Mouse (Mus musculus): ENCODE measurements around the gene Sardh. TPM values are rescaled to one million over a fixed set of nuclear protein-coding genes. Genes with fewer than 3 reads are reported as not detected.

Sardh gene
- polyA plus RNA-seq, 1 experiment from 2014 or later = 19.8 TPM

- Histone ChIP-seq H3K9ac (ENCODE audit: low read length) (no peak overlapping the region), H3K27me3 (ENCODE audit: control insufficient read depth, insufficient read depth, low read length) (no peaks in the 10 kb centered on the region), H3K4me1 (ENCODE audit: control insufficient read depth, insufficient read depth, low read length) (0 out of 2 replicates have a peak, but pooled peaks cover 3% of the 10 kb centered on the region), H3K4me2 (ENCODE audit: low read depth, low read length) (no peak overlapping the region), H3K4me3 (replicated peaks; ENCODE audit: low read length) (no peak overlapping the region), H3K27ac (ENCODE audit: low read length) (no peak overlapping the region), H3K36me3 (ENCODE audit: control insufficient read depth, insufficient read depth, low read length) (no peaks in the 10 kb centered on the region), H3K9me3 (replicated peaks; ENCODE audit: control insufficient read depth, low read length) (no peaks in the 10 kb centered on the region)
- WGBS = 45% methylated on average over 5 of the region's 5 CpGs
- no peak for ATAC-seq (ENCODE audit: insufficient read depth, low FRiP score)
Observed at GRCm38 (mm10) chr2:27198551-27199246, 49.4 kb downstream of the Sardh start.

- H3K36me3 ChIP-seq (ENCODE audit: control insufficient read depth, insufficient read depth, low read length) = no peaks in the 10 kb centered on the region
- no peak overlapping the region for H3K4me3 ChIP-seq (replicated peaks; ENCODE audit: low read length)
- ATAC-seq (ENCODE audit: insufficient read depth, low FRiP score) = no peak
- no peaks in the 10 kb centered on the region for H3K4me1 ChIP-seq (ENCODE audit: control insufficient read depth, insufficient read depth, low read length)
- no peaks in the 10 kb centered on the region for H3K9me3 ChIP-seq (replicated peaks; ENCODE audit: control insufficient read depth, low read length)
- H3K27me3 ChIP-seq (ENCODE audit: control insufficient read depth, insufficient read depth, low read length) = no peaks in the 10 kb centered on the region
- no peak overlapping the region for H3K4me2 ChIP-seq (ENCODE audit: low read depth, low read length)
- WGBS = 43% methylated on average over 4 of the region's 4 CpGs
- H3K9ac ChIP-seq (ENCODE audit: low read length) = no peak overlapping the region
- H3K27ac ChIP-seq (ENCODE audit: low read length) = no peak overlapping the region
Observed at GRCm38 (mm10) chr2:27189994-27190393, 58.1 kb downstream of the Sardh start.

- Histone ChIP-seq H3K4me2 (ENCODE audit: low read depth, low read length) (no peak overlapping the region), H3K36me3 (ENCODE audit: control insufficient read depth, insufficient read depth, low read length) (no peaks in the 10 kb centered on the region), H3K4me1 (ENCODE audit: control insufficient read depth, insufficient read depth, low read length) (peaks cover 15% of the 10 kb centered on the region; the same call in 1 of the 2 replicates), H3K27me3 (ENCODE audit: control insufficient read depth, insufficient read depth, low read length) (no peaks in the 10 kb centered on the region), H3K4me3 (replicated peaks; ENCODE audit: low read length) (no peak overlapping the region), H3K9ac (ENCODE audit: low read length) (no peak overlapping the region), H3K9me3 (replicated peaks; ENCODE audit: control insufficient read depth, low read length) (no peaks in the 10 kb centered on the region), H3K27ac (ENCODE audit: low read length) (no peak overlapping the region)
- no peak for ATAC-seq (ENCODE audit: insufficient read depth, low FRiP score)
- 63% methylated on average over 6 of the region's 6 CpGs for WGBS
Observed at GRCm38 (mm10) chr2:27187531-27187930, 60.6 kb downstream of the Sardh start.

GRCm38 (mm10) chr2:27183734-27184133 lies 64.4 kb downstream of the Sardh start:
- ATAC-seq (ENCODE audit: insufficient read depth, low FRiP score) = peak; percentile 71
- peaks cover 15% of the 10 kb centered on the region; the same call in 1 of the 2 replicates for H3K4me1 ChIP-seq (ENCODE audit: control insufficient read depth, insufficient read depth, low read length)
- no peaks in the 10 kb centered on the region for H3K9me3 ChIP-seq (replicated peaks; ENCODE audit: control insufficient read depth, low read length)
- H3K9ac ChIP-seq (ENCODE audit: low read length) = no peak overlapping the region
- H3K27me3 ChIP-seq (ENCODE audit: control insufficient read depth, insufficient read depth, low read length) = no peaks in the 10 kb centered on the region
- no peaks in the 10 kb centered on the region for H3K36me3 ChIP-seq (ENCODE audit: control insufficient read depth, insufficient read depth, low read length)
- no peak overlapping the region for H3K27ac ChIP-seq (ENCODE audit: low read length)
- no peak overlapping the region for H3K4me2 ChIP-seq (ENCODE audit: low read depth, low read length)
- WGBS = 33% methylated on average over 12 of the region's 12 CpGs
- no peak overlapping the region for H3K4me3 ChIP-seq (replicated peaks; ENCODE audit: low read length)

GRCm38 (mm10) chr2:27181907-27182306 lies 66.2 kb downstream of the Sardh start:
- no peaks in the 10 kb centered on the region for H3K36me3 ChIP-seq (ENCODE audit: control insufficient read depth, insufficient read depth, low read length)
- H3K9me3 ChIP-seq (replicated peaks; ENCODE audit: control insufficient read depth, low read length) = no peaks in the 10 kb centered on the region
- no peak overlapping the region for H3K4me3 ChIP-seq (replicated peaks; ENCODE audit: low read length)
- H3K9ac ChIP-seq (ENCODE audit: low read length) = no peak overlapping the region
- no peak overlapping the region for H3K4me2 ChIP-seq (ENCODE audit: low read depth, low read length)
- WGBS = 47% methylated on average over 4 of the region's 4 CpGs
- H3K27me3 ChIP-seq (ENCODE audit: control insufficient read depth, insufficient read depth, low read length) = no peaks in the 10 kb centered on the region
- no peak for ATAC-seq (ENCODE audit: insufficient read depth, low FRiP score)
- no peak overlapping the region for H3K27ac ChIP-seq (ENCODE audit: low read length)
- peaks cover 15% of the 10 kb centered on the region; the same call in 1 of the 2 replicates for H3K4me1 ChIP-seq (ENCODE audit: control insufficient read depth, insufficient read depth, low read length)

GRCm38 (mm10) chr2:27179101-27179500 lies 69.0 kb downstream of the Sardh start:
- no peak overlapping the region for H3K27ac ChIP-seq (ENCODE audit: low read length)
- 0 out of 2 replicates have a peak, but pooled peaks have one; percentile 18 for ATAC-seq (ENCODE audit: insufficient read depth, low FRiP score)
- H3K4me2 ChIP-seq (ENCODE audit: low read depth, low read length) = no peak overlapping the region
- H3K4me1 ChIP-seq (ENCODE audit: control insufficient read depth, insufficient read depth, low read length) = peaks cover 15% of the 10 kb centered on the region; the same call in 1 of the 2 replicates
- no peaks in the 10 kb centered on the region for H3K9me3 ChIP-seq (replicated peaks; ENCODE audit: control insufficient read depth, low read length)
- no peaks in the 10 kb centered on the region for H3K36me3 ChIP-seq (ENCODE audit: control insufficient read depth, insufficient read depth, low read length)
- no peak overlapping the region for H3K9ac ChIP-seq (ENCODE audit: low read length)
- no peak overlapping the region for H3K4me3 ChIP-seq (replicated peaks; ENCODE audit: low read length)
- WGBS = 60% methylated on average over 8 of the region's 8 CpGs
- no peaks in the 10 kb centered on the region for H3K27me3 ChIP-seq (ENCODE audit: control insufficient read depth, insufficient read depth, low read length)

GRCm38 (mm10) chr2:27175696-27176267 lies 72.4 kb downstream of the Sardh start:
- 0 out of 2 replicates have a peak, but pooled peaks cover 3% of the 10 kb centered on the region for H3K4me1 ChIP-seq (ENCODE audit: control insufficient read depth, insufficient read depth, low read length)
- no peak for ATAC-seq (ENCODE audit: insufficient read depth, low FRiP score)
- H3K27me3 ChIP-seq (ENCODE audit: control insufficient read depth, insufficient read depth, low read length) = no peaks in the 10 kb centered on the region
- no peak overlapping the region for H3K27ac ChIP-seq (ENCODE audit: low read length)
- H3K36me3 ChIP-seq (ENCODE audit: control insufficient read depth, insufficient read depth, low read length) = no peaks in the 10 kb centered on the region
- 75% methylated on average over 10 of the region's 10 CpGs for WGBS
- no peak overlapping the region for H3K4me2 ChIP-seq (ENCODE audit: low read depth, low read length)
- no peak overlapping the region for H3K4me3 ChIP-seq (replicated peaks; ENCODE audit: low read length)
- no peaks in the 10 kb centered on the region for H3K9me3 ChIP-seq (replicated peaks; ENCODE audit: control insufficient read depth, low read length)
- no peak overlapping the region; the same call in 1 of the 2 replicates for H3K9ac ChIP-seq (ENCODE audit: low read length)

- H3K27ac ChIP-seq (ENCODE audit: low read length) = no peak overlapping the region
Observed at GRCm38 (mm10) chr2:27174242-27174641, 73.9 kb downstream of the Sardh start.

GRCm38 (mm10) chr2:27166999-27167398 lies 81.1 kb downstream of the Sardh start:
- 8% methylated on average over 2 of the region's 2 CpGs for WGBS

More at GRCm38 (mm10) chr2:27174242-27174641, 73.9 kb downstream of the Sardh start:
- Histone ChIP-seq H3K27me3 (ENCODE audit: control insufficient read depth, insufficient read depth, low read length) (no peaks in the 10 kb centered on the region), H3K9ac (ENCODE audit: low read length) (no peak overlapping the region), H3K36me3 (ENCODE audit: control insufficient read depth, insufficient read depth, low read length) (no peaks in the 10 kb centered on the region), H3K4me3 (replicated peaks; ENCODE audit: low read length) (no peak overlapping the region), H3K4me1 (ENCODE audit: control insufficient read depth, insufficient read depth, low read length) (0 out of 2 replicates have a peak, but pooled peaks cover 3% of the 10 kb centered on the region), H3K9me3 (replicated peaks; ENCODE audit: control insufficient read depth, low read length) (no peaks in the 10 kb centered on the region), H3K4me2 (ENCODE audit: low read depth, low read length) (no peak overlapping the region)
- WGBS = 74% methylated on average over 2 of the region's 2 CpGs
- no peak for ATAC-seq (ENCODE audit: insufficient read depth, low FRiP score)

More at GRCm38 (mm10) chr2:27166999-27167398, 81.1 kb downstream of the Sardh start:
- Histone ChIP-seq H3K27ac (ENCODE audit: low read length) (peak overlapping the region; percentile 23; the same call in 1 of the 2 replicates), H3K27me3 (ENCODE audit: control insufficient read depth, insufficient read depth, low read length) (no peaks in the 10 kb centered on the region), H3K4me2 (ENCODE audit: low read depth, low read length) (no peak overlapping the region), H3K36me3 (ENCODE audit: control insufficient read depth, insufficient read depth, low read length) (no peaks in the 10 kb centered on the region), H3K9me3 (replicated peaks; ENCODE audit: control insufficient read depth, low read length) (no peaks in the 10 kb centered on the region), H3K4me1 (ENCODE audit: control insufficient read depth, insufficient read depth, low read length) (peaks cover 12% of the 10 kb centered on the region), H3K4me3 (replicated peaks; ENCODE audit: low read length) (no peak overlapping the region), H3K9ac (ENCODE audit: low read length) (peak overlapping the region; percentile 46)
- ATAC-seq (ENCODE audit: insufficient read depth, low FRiP score) = no peak

All from stomach, embryonic 16.5 days (tissue).